Mouse (Mus musculus) urinary bladder, postnatal 14 days (tissue): ENCODE measurements around the gene Spag16.
"Not testable (repeated sequence)": the region's sequence is repeated elsewhere in the genome, so short reads cannot be mapped to it uniquely, and the experiment has no call there.

Experiments
- DNase-seq: peaks from one replicate; pipeline ENCODE4 v3.0.0; 2021; ENCODE audit warnings: low spot score

The Spag16 gene

GRCm38 (mm10) chr1:69826806-69827703 is at the start of gene Spag16:
Spag16 (plus strand) TSS chr1:69826970.
- peak; percentile 8 for DNase-seq

GRCm38 (mm10) chr1:69785129-69785528 is 41.6 kb upstream of the Spag16 start:
- peak; percentile 52 for DNase-seq

GRCm38 (mm10) chr1:69786716-69787115 is 40.1 kb upstream of the Spag16 start:
- no peak for DNase-seq

GRCm38 (mm10) chr1:69787379-69787778 is 39.4 kb upstream of the Spag16 start:
- no peak for DNase-seq

GRCm38 (mm10) chr1:69790337-69791250 is 36.2 kb upstream of the Spag16 start:
- DNase-seq: peak; percentile 62

GRCm38 (mm10) chr1:69798948-69799565 is 27.7 kb upstream of the Spag16 start:
- no peak for DNase-seq

GRCm38 (mm10) chr1:69810161-69810560 is 16.6 kb upstream of the Spag16 start:
- no peak for DNase-seq

GRCm38 (mm10) chr1:69825635-69826034 is 1.1 kb upstream of the Spag16 start:
- not testable (repeated sequence) for DNase-seq

DNA sequence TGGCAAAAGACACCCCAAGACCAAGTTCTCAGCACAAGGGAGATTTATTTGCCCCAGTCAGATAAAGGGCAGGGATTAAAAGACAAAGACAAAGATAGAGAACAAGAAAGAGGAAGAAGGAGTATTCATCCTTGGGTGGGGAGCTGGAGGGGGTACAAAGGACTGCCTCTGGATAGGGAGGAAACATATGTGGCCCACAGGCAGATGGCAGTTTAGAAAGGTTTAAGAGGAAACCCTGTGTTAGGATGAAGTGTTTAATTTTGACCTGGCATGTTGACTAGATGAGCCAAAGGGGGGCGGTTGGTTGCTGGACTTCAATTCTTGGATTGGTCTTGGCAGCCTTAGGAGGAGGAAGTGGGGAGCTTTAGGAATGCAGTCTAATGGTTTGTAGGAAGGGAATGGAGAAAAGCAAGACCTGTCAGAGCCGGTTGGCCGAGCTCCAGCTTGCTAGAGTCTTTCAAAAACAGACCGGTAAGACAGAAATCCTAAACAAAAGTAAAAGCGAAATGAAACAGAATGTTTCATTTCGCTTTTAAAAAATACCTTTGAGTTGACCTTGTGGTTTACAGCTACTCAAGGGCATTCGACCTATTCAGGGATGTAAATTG is 2.2 kb downstream of the Spag16 start:
- peak; percentile 14 for DNase-seq

- DNase-seq: no peak
These were observed 3.8 kb downstream of the Spag16 start for GRCm38 (mm10) chr1:69830586-69830985.

DNA sequence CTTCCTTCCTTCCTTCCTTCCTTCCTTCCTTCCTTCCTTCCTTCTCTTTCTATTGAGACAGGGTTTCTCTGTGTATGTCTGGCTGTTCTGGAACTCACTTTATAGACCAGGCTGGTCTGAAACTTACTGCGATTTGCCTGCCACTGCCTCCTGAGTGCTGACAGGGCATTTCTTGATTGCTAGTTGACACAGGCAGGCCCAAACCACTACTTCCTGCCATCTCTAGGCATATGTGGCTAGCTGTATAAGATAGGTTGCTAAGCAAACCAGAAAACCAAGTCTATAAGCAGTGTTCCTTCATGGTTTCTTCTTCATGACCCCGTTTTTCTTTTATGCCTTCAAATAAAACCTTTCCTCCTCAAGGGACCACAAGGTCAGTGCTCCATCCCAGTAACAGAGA is 4.2 kb downstream of the Spag16 start:
- DNase-seq: no peak

DNA sequence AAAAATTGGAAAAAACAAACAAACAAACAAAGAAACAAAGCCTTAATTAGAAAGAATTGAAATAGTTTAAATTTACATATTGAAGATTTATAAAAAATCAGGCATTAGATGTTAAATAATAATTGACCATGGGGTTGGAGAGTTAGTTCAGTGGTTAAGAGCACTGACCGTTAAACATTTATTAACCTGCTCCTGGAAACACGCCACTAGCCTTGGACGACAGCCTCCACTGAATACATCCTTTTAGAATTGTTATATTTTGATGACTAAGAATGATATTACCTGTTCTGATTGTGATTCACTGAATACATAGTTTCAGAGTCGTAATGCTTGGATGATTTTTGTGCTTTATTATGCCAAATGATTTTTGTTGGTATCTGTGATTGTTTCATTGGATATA is 6.7 kb downstream of the Spag16 start:
- not testable (repeated sequence) for DNase-seq

DNA sequence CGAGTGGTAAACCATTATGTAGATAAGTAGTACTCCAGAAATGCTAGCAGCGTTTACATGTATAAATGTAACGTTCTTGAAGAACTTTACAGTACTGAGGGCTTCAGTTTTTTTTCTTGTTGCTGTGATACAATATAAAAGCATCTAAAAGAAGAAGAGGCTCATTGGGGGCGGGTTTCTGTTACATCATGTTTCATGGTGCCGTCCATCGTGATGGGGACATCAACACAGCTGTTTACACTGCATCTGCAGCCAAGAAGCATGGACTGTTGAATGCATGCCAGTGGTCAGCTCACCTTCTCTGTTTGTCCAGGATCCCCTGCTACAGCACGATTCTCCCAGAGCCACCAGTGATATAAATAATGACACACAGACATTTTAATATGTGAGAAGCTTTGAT is 26.7 kb downstream of the Spag16 start:
- DNase-seq: no peak

DNA sequence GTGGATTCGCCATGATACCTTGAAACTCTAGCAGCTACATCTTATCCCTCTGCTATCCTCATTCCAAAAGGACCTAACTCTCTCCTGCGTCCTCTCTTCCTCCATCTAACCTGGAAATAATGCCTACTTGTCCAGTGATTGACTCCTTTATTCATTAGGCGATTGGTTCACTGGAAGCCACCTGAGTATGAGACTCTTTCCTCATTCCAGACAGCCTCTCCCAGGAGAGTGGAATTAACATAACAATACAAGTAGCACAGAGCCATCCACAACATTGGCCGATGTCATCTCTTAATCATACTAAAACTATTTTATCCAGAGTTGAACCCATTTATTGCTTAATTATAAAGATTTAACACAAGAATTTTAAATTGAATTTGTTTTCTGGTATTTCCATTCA is 41.0 kb downstream of the Spag16 start:
- DNase-seq: no peak

- DNase-seq: no peak
These were observed 129.8 kb downstream of the Spag16 start for GRCm38 (mm10) chr1:69956606-69957005.

DNA sequence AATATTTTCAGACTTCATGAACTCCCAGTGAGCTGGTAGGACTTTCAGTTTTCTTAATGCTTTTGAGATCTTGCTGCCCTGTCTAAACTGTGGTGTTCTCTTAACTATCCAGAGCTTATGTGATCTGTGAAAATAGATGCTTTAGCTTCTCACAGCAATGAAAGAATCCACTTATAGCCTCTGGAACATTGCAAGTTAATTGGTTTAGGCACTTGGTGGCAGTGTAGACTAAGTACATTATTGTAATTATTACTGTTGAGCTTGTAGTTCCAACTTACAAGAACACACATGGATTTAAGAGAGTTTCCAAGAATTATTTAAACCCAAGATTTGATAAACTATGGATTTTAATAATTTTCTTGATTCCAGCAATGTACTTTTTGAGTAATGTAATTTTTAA is 170.1 kb downstream of the Spag16 start:
- DNase-seq: no peak

DNA sequence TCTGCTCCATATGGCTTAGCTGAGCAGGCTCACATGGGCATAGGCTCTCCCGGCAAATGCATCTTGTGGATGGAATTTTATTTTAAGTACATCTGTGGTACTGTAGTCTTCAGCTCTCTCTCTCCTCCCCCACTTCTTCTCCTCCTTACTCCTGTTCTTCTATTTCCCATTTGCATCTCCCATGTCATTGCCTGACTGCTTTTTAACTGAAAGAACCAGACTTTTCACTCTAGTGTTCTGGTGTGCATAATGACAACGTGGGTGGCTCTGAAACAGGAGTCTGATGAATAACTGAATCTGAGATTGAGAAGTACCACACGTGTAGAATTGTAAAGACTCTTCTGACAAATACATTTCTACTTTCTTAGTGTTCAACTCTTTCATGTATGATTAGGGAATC is 186.2 kb downstream of the Spag16 start:
- DNase-seq: no peak

GRCm38 (mm10) chr1:70037384-70037783 is 210.6 kb downstream of the Spag16 start:
- no peak for DNase-seq

- DNase-seq: no peak
These were observed 240.6 kb downstream of the Spag16 start for GRCm38 (mm10) chr1:70067404-70067803.

- no peak for DNase-seq
These were observed 246.7 kb downstream of the Spag16 start for GRCm38 (mm10) chr1:70073440-70073839.

DNA sequence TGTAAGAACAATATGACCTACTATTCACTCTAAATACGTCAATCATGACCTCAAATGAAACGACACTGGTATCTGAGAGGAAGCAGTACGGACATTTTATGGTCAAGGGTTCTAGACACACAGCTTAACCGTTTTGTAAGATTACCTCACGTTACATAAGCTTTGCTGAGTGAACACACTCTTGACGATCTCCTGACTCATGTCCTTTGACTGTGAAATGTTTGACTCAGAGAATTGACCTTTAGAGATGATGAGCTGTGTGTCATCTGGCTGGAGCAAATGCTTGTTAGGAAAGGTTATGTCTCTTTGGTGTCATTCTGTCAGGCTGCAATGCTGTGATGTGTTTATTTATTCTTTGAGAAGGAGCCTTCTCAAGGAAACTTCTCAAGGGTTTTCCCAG is 252.0 kb downstream of the Spag16 start:
- no peak for DNase-seq
